Mouse (Mus musculus): ENCODE data around the gene Cenpm.

- TF ChIP-seq CTCF (IDR thresholded peaks at IDR 0.05; ENCODE audit: low read depth, low read length): no peak
- TF ChIP-seq GATA1 (IDR thresholded peaks at IDR 0.05; ENCODE audit: borderline replicate concordance, low read length): no peak
- TF ChIP-seq TAL1 (conservative IDR thresholded peaks at IDR 0.05; ENCODE audit: low read depth, low read length): no peak
These were observed 24.2 kb upstream of the Cenpm start for GRCm38 (mm10) chr15:82268783-82269182.

Measured in G1E (cell line).